Mouse (Mus musculus) forebrain, embryonic 12.5 days (tissue): ENCODE measurements around the gene Tmem266. TPM values are rescaled to one million over a fixed set of nuclear protein-coding genes. Genes with fewer than 3 reads are reported as not detected.

Experiments used
- ATAC-seq: fragments of 200-750 bp; cut with Nextera tagmentation; 2 replicates; pipeline ENCODE4 v1.8.0; 2017; ENCODE audit warnings: moderate TSS enrichment; ENCODE audit not compliant: low FRiP score
- H3K27ac ChIP-seq: fragments of 300-500 bp; sonication (generic); 2 replicates; pipeline ENCODE4 v1.5.1; 2016; ENCODE audit warnings: mild to moderate bottlenecking
- H3K27me3 ChIP-seq: fragments of 300-500 bp; sonication (generic); 2 replicates; pipeline ENCODE4 v1.6.1; 2016; ENCODE audit warnings: mild to moderate bottlenecking
- H3K36me3 ChIP-seq: fragments of 300-500 bp; sonication (generic); replicated peaks from 2 replicates; pipeline ENCODE4 v1.6.1; 2016; ENCODE audit warnings: mild to moderate bottlenecking
- H3K4me1 ChIP-seq: fragments of 300-500 bp; sonication (generic); 2 replicates; pipeline ENCODE4 v1.6.1; 2016
- H3K4me2 ChIP-seq: fragments of 300-500 bp; sonication (generic); 2 replicates; pipeline ENCODE4 v1.6.1; 2016; ENCODE audit warnings: mild to moderate bottlenecking, moderate library complexity
- H3K4me3 ChIP-seq: fragments of 300-500 bp; sonication (generic); replicated peaks from 2 replicates; pipeline ENCODE4 v1.5.1; 2016; ENCODE audit warnings: mild to moderate bottlenecking
- H3K9ac ChIP-seq: fragments of 300-500 bp; sonication (generic); 2 replicates; pipeline ENCODE4 v1.6.1; 2016; ENCODE audit warnings: mild to moderate bottlenecking
- H3K9me3 ChIP-seq: fragments of 300-500 bp; sonication (generic); 2 replicates; pipeline ENCODE4 v1.6.1; 2016
- WGBS: fragments of 180-500 bp; shearing (Covaris S2); methylation state at CpG from one replicate; pipeline ENCODE4 v1.1.7; 2016; 5-methylcytosine and 5-hydroxymethylcytosine counted together
- polyA plus RNA-seq: library from polyadenylated mRNA; unstranded; fragments of >200 nt; fragmentation: Nextera tagmentation; extraction: Ambion mirVana; gene quantifications from 2 replicates; pipeline ENCODE4 v1.2.1, GENCODE M21; 2016

The Tmem266 gene
- polyA plus RNA-seq, 1 experiment from 2014 or later = 0.74 TPM

DNA sequence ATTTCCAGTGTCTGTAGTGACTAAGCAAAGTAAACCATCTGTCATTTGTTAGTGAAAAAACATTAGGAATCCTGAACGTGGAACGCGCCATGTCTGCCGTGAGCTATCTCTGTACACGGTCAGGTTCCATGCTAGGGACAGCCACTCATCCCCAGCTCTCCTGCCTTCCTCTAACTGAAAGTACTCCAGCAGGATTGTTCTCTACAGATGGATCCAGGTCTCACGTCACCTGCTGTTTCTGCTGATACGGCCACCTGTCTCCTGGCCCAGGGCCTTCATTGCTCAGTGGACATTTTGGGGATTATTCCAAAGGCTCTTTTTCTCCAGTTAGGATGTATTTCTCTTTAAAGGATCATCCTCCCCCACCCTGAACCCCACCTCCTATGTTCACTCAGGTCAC, 18.6 kb downstream of the Tmem266 start:
- Histone ChIP-seq H3K27me3 (no peaks in the 10 kb centered on the region), H3K36me3 (no peaks in the 10 kb centered on the region), H3K9me3 (no peaks in the 10 kb centered on the region), H3K4me3 (no peak overlapping the region), H3K27ac (no peak overlapping the region), H3K4me2 (no peak overlapping the region), H3K4me1 (no peaks in the 10 kb centered on the region), H3K9ac (no peak overlapping the region)
- WGBS = 95% methylated on average over 7 of the region's 7 CpGs
- no peak for ATAC-seq

DNA sequence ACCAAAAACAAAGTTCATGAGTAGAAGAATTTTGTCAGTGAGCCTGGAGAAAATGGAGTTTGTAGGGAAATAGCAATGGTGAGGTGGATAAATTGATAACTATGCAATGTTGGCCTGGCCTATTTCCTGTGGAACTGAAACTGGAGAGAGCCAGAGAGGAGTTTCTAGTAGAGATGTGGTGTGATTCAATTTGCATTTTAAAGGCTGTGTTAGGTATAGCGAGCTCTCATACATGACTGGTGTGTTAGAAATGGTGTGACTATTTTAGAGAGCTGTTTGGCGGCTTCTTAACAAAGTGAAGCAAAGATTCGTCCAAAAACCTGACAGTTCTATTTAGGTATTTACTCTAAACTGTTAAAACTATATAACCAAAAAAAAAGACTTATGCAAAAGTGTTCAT, 22.0 kb downstream of the Tmem266 start:
- H3K27me3 ChIP-seq = 0 out of 2 replicates have a peak, but pooled peaks cover 3% of the 10 kb centered on the region
- H3K4me3 ChIP-seq = no peak overlapping the region
- no peak overlapping the region for H3K9ac ChIP-seq
- no peak overlapping the region for H3K27ac ChIP-seq
- ATAC-seq = no peak
- no peaks in the 10 kb centered on the region for H3K4me1 ChIP-seq
- no peaks in the 10 kb centered on the region for H3K36me3 ChIP-seq
- 86% methylated on average over 3 of the region's 3 CpGs for WGBS
- no peak overlapping the region for H3K4me2 ChIP-seq
- no peaks in the 10 kb centered on the region for H3K9me3 ChIP-seq

DNA sequence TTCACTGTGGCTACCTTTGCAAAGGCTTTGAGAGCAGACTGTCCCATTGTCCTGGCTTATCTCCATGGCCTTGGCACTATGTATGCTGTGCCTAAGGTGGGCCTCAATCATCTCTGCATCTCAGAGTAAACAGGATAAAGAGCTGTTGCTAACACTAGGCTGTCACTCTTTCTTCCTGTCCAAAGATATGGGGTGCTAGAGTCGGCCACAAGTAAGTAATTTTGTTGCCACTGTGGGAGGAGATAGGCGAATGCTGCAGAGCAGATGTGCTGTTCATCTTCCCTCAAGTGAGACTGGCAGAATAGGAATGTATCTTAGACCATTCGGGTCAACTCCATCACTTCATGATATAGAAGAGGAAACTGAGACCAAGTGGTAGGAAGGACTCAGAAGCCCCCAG, 28.0 kb downstream of the Tmem266 start:
- H3K4me2 ChIP-seq = no peak overlapping the region
- H3K36me3 ChIP-seq = no peaks in the 10 kb centered on the region
- H3K4me3 ChIP-seq = no peak overlapping the region
- H3K4me1 ChIP-seq = peaks cover 17% of the 10 kb centered on the region
- 0 out of 2 replicates have a peak, but pooled peaks cover 3% of the 10 kb centered on the region for H3K27me3 ChIP-seq
- no peak overlapping the region for H3K27ac ChIP-seq
- ATAC-seq = no peak
- 79% methylated on average over 3 of the region's 3 CpGs for WGBS
- no peak overlapping the region for H3K9ac ChIP-seq
- no peaks in the 10 kb centered on the region for H3K9me3 ChIP-seq

DNA sequence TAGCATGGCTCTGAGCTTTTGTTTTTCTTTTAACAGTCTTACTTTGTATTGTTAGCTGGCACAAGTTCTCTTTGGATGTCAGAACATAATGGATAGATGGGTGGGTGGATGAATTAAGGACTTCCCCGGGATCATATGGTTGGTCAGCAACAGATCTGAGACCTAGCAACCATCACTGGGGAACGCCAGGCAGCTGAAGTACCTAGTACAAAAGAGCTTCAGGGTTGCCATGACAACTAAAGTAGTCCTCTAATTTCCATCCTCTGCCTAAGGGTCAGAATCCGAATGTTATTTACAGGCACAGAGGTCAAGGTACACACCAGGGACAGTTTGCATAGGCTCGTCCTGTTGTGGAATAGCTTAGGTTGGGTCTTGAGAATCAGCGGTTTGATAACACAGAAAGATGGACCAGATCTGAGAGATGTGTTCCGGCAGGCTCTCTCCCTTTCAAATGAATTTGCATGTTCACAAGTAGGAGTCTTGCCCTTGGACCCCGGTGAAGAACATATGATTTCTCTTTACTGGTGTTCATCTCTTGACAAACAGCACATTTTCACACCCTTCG, 28.6 kb downstream of the Tmem266 start:
- Histone ChIP-seq H3K4me2 (no peak overlapping the region), H3K27ac (no peak overlapping the region), H3K27me3 (0 out of 2 replicates have a peak, but pooled peaks cover 3% of the 10 kb centered on the region), H3K9me3 (no peaks in the 10 kb centered on the region), H3K4me1 (peaks cover 17% of the 10 kb centered on the region), H3K36me3 (no peaks in the 10 kb centered on the region), H3K9ac (no peak overlapping the region), H3K4me3 (no peak overlapping the region)
- 36% methylated on average over 8 of the region's 8 CpGs for WGBS
- ATAC-seq = peak; percentile 68; the same call in 1 of the 2 replicates

DNA sequence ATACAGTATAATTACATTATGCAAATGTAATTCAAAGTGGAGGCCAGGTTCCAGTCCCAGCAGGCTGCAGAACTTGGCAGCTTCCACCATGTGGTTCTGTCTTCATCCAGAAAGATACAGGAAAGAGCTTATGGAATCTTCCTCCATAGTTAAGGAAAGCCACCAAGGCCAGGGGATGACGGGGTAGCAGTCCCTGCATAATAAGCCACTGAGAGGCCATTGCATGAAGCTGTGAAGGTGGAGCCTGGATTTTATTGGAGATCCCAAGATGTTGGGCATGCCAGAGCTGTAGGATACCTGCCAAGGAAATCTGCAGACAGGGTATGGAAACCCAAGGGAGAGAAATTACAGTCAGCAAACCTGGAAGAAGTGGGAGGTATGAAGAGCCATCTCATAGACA, 30.5 kb downstream of the Tmem266 start:
- Histone ChIP-seq H3K9ac (no peak overlapping the region), H3K27ac (no peak overlapping the region), H3K4me2 (no peak overlapping the region), H3K4me1 (peaks cover 17% of the 10 kb centered on the region), H3K27me3 (0 out of 2 replicates have a peak, but pooled peaks cover 3% of the 10 kb centered on the region), H3K4me3 (no peak overlapping the region), H3K36me3 (no peaks in the 10 kb centered on the region), H3K9me3 (no peaks in the 10 kb centered on the region)
- 90% methylated on average over 1 of the region's 1 CpGs for WGBS
- no peak for ATAC-seq

DNA sequence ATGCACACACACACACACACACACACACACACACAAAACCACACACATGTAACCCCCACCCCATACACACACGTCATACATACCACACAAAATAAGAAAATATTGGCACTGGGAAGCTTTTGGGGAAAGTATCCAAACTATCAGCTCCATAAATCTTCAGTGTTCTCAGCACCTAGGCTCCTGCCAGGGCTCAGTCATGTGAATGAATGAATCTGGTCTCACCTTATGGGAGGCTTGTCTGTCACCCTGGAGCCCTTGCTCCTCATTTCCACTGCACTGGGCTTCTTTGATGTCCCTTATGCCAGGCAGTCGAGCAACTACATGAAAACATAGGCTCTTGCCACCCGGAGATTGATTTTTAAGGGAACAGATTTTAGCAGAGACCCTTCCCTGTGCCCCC, 33.7 kb downstream of the Tmem266 start:
- Histone ChIP-seq H3K9me3 (no peaks in the 10 kb centered on the region), H3K27me3 (no peaks in the 10 kb centered on the region), H3K4me2 (no peak overlapping the region), H3K4me1 (peaks cover 3% of the 10 kb centered on the region), H3K4me3 (no peak overlapping the region), H3K9ac (no peak overlapping the region), H3K36me3 (no peaks in the 10 kb centered on the region), H3K27ac (no peak overlapping the region)
- no peak for ATAC-seq
- whole genome bisulfite sequencing = 79% methylated on average over 3 of the region's 3 CpGs

DNA sequence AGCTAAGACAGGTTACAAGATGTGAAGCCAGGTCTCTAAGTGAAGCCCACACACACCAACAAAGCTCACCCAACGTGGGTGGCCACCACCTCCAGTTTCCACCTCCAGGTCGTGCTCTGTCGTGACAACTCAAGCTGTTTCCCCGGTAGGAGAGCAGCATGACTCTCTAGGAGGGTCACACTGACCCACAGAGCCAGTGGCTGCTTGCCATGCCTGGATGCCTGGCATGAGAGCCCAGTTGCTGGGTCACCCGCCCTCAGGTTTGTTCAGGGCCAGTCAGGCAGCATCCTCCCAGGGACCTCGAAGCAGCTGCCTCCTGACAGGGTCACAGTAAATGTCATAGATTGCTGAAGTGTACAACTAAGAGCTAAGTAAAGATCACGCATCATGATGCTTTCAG, 34.1 kb downstream of the Tmem266 start:
- H3K27ac ChIP-seq = no peak overlapping the region
- H3K9me3 ChIP-seq = no peaks in the 10 kb centered on the region
- ATAC-seq = no peak
- H3K4me3 ChIP-seq = no peak overlapping the region
- no peak overlapping the region for H3K9ac ChIP-seq
- no peaks in the 10 kb centered on the region for H3K36me3 ChIP-seq
- H3K27me3 ChIP-seq = no peaks in the 10 kb centered on the region
- no peak overlapping the region for H3K4me2 ChIP-seq
- no peaks in the 10 kb centered on the region for H3K4me1 ChIP-seq
- WGBS = 69% methylated on average over 7 of the region's 7 CpGs

DNA sequence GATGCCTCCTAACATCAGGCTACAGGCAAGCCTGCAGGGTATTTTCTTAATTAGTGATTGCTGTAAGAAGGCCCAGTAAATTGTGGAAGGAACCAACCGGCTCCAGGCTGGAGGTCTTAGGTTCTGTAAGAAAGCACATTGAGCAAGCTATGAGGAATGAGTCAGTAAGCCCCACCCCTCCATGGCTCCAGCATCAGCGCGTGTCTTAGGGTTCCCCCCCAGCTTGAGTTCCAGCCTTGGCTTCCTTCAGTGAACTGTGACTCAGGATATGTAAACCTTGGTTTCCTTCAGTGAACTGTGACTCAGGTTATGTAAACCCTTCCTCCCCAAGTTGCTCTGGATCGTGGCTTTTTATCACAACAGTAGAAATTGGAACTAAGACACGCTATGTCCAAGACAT, 35.3 kb downstream of the Tmem266 start:
- no peak overlapping the region for H3K4me3 ChIP-seq
- no peak for ATAC-seq
- no peak overlapping the region for H3K4me2 ChIP-seq
- no peaks in the 10 kb centered on the region for H3K4me1 ChIP-seq
- no peaks in the 10 kb centered on the region for H3K36me3 ChIP-seq
- no peaks in the 10 kb centered on the region for H3K9me3 ChIP-seq
- no peak overlapping the region for H3K27ac ChIP-seq
- WGBS = 92% methylated on average over 5 of the region's 5 CpGs
- H3K9ac ChIP-seq = no peak overlapping the region
- no peaks in the 10 kb centered on the region for H3K27me3 ChIP-seq

DNA sequence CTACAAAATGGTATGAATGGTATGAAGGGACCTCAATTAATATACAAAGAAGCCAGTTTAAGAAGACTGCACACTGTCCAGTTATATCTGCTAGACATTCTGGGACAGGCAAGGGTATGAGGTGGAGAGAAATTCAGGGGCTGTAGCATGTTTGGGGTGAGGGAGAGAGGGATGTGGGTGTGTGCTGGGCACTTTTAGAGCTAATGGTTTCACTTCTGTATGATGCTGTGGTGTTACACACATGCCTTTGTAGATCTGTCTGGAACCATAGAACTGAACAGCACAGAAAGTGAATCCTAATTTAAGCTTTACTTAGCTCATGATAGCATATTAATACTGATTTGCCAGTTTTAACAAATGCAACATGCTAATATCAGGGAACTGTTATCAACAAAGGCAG, 37.0 kb downstream of the Tmem266 start:
- Histone ChIP-seq H3K4me2 (no peak overlapping the region), H3K4me3 (no peak overlapping the region), H3K36me3 (no peaks in the 10 kb centered on the region), H3K9ac (no peak overlapping the region), H3K27me3 (no peaks in the 10 kb centered on the region), H3K9me3 (no peaks in the 10 kb centered on the region), H3K4me1 (no peaks in the 10 kb centered on the region), H3K27ac (no peak overlapping the region)
- no peak for ATAC-seq

DNA sequence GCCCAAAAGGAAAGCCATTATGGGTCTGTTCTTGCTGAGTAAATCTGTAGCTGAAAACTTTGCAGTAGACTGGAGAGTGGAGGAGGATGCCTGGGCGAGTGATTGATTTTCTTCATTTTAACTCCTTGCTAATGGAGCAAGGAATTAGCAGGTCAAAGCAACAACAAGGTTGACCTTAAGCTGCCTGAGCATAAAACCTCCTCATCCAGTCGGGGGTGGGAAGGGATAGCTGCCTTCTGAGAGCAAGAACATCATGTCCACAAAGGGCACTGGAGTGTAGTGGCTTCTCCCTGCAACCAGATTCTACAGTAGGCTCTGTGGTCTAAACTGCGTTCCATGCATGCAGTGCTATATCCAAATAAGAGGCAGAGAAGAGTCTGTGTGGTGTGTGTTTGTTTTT, 41.3 kb downstream of the Tmem266 start:
- no peak overlapping the region for H3K4me2 ChIP-seq
- no peaks in the 10 kb centered on the region for H3K9me3 ChIP-seq
- no peaks in the 10 kb centered on the region for H3K36me3 ChIP-seq
- no peak for ATAC-seq
- WGBS = 60% methylated on average over 3 of the region's 3 CpGs
- H3K4me3 ChIP-seq = no peak overlapping the region
- H3K4me1 ChIP-seq = no peaks in the 10 kb centered on the region
- H3K9ac ChIP-seq = no peak overlapping the region
- no peak overlapping the region for H3K27ac ChIP-seq
- H3K27me3 ChIP-seq = no peaks in the 10 kb centered on the region

DNA sequence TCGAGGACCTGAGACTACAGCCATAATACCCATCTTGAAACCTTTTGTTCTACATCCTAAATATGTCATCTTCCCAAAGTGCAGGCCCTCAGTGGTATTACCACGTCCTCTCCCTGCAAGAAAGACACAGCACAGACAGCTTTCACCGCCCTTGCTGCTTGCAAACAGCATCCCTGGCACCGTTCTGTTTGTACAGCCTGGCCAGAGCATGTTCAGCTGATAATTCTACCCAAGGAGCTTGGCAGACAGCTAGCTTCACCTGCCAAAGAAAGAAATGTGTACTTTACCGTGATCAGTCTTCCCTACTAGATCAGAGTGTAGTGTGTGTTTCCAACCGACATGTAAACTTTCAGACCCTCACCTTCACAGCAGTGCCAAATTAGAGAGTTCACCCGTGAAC, 45.2 kb downstream of the Tmem266 start:
- H3K27ac ChIP-seq = no peak overlapping the region
- no peak for ATAC-seq
- no peaks in the 10 kb centered on the region for H3K9me3 ChIP-seq
- no peak overlapping the region for H3K4me2 ChIP-seq
- no peaks in the 10 kb centered on the region for H3K36me3 ChIP-seq
- no peak overlapping the region for H3K4me3 ChIP-seq
- no peak overlapping the region for H3K9ac ChIP-seq
- WGBS = 82% methylated on average over 7 of the region's 7 CpGs
- H3K4me1 ChIP-seq = no peaks in the 10 kb centered on the region
- H3K27me3 ChIP-seq = no peaks in the 10 kb centered on the region

DNA sequence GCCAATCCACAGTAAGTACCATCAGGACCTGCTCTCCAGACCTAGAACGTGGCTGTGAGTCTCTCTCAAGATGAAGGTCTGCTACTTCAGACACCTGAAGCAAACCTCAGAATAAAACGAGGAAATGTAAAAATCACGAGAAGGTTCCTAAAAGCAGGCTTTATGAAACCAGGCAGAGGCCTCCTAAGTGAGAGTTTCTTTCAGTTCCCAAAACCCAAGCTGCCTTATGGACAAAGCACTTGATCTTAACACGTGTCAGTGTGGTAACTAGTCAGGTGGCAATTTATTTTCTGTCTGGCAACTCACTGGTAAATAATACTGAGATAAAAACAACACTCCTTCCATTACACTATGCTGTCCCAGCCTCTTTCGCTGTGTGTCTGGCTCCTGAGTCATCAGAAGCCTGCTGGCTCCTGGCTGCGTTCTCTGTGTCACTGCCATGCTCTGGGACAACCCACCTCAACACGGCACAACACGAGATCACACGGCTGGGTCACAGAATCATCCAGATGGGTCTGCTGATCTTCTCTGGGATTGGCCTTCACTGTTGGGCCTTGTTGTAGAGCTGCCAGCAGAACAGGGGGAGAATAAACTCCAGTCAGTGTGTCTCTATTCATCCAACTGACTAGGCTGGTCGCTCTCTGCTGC, 51.0 kb downstream of the Tmem266 start:
- 88% methylated on average over 10 of the region's 10 CpGs for WGBS

DNA sequence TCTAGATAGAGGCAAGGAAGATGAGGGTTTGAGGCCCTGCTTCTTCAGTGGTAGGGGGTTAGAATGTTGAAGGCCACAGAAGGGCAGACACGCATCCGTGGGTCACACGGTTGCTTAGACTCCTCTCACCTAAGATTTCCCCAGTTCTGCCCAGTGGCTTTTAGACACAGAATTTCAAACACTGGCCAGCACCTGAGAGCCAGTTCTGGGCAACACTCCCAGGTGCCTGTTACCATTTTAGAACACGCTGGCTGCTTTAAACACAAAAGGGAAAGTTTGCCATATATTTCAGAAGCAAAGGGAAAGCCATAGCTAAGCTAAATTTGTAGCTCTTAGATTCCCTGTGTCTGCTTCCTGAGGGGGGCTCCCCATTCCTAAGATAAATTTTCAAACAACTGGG, 54.7 kb downstream of the Tmem266 start:
- Histone ChIP-seq H3K9ac (no peak overlapping the region), H3K27me3 (no peaks in the 10 kb centered on the region), H3K4me2 (no peak overlapping the region), H3K9me3 (no peaks in the 10 kb centered on the region), H3K4me1 (no peaks in the 10 kb centered on the region), H3K36me3 (no peaks in the 10 kb centered on the region), H3K27ac (no peak overlapping the region), H3K4me3 (no peak overlapping the region)
- WGBS = 93% methylated on average over 4 of the region's 4 CpGs
- ATAC-seq = no peak

More for the DNA sequence above, 51.0 kb downstream of the Tmem266 start:
- H3K4me2 ChIP-seq = no peak overlapping the region
- H3K4me1 ChIP-seq = no peaks in the 10 kb centered on the region
- no peaks in the 10 kb centered on the region for H3K9me3 ChIP-seq
- no peak overlapping the region for H3K9ac ChIP-seq
- H3K27me3 ChIP-seq = no peaks in the 10 kb centered on the region
- no peaks in the 10 kb centered on the region for H3K36me3 ChIP-seq
- no peak overlapping the region for H3K27ac ChIP-seq
- ATAC-seq = no peak
- H3K4me3 ChIP-seq = no peak overlapping the region
